Mouse (Mus musculus) testis, adult 2 months (tissue): ENCODE measurements around the gene Edf1. TPM values are rescaled to one million over a fixed set of nuclear protein-coding genes. Genes with fewer than 3 reads are reported as not detected.
A peak's percentile ranks its signal among the peaks of the same experiment; 100 is the strongest.

Experiments used
- H3K27ac ChIP-seq: fragments of 200-500 bp; 2 replicates; pipeline ENCODE4 v1.5.1; 2012; ENCODE audit warnings: low read depth, low read length; ENCODE audit not compliant: control insufficient read depth, insufficient read depth
- H3K27me3 ChIP-seq: fragments of 200-500 bp; 2 replicates; pipeline ENCODE4 v1.6.1; 2012; ENCODE audit warnings: mild to moderate bottlenecking, low read length, moderate library complexity; ENCODE audit not compliant: control insufficient read depth, insufficient read depth
- H3K36me3 ChIP-seq: fragments of 200-500 bp; 2 replicates; pipeline ENCODE4 v1.6.1; 2012; ENCODE audit warnings: mild to moderate bottlenecking, low read length; ENCODE audit not compliant: control insufficient read depth, insufficient read depth
- H3K4me1 ChIP-seq: fragments of 200-500 bp; 2 replicates; pipeline ENCODE4 v1.6.1; 2012; ENCODE audit warnings: low read length; ENCODE audit not compliant: control insufficient read depth, insufficient read depth
- H3K4me3 ChIP-seq: fragments of 200-500 bp; 2 replicates; pipeline ENCODE4 v1.5.1; 2012; ENCODE audit warnings: low read depth, mild to moderate bottlenecking, low read length, moderate library complexity, mixed read lengths; ENCODE audit not compliant: control insufficient read depth
- CTCF ChIP-seq: fragments of 200-500 bp; IDR thresholded peaks from 2 replicates; pipeline ENCODE4 v1.5.1; 2012; ENCODE audit warnings: low read depth, mild to moderate bottlenecking, inconsistent platforms, low read length, moderate library complexity; ENCODE audit not compliant: control insufficient read depth, insufficient read depth, insufficient replicate concordance
- POLR2A ChIP-seq: fragments of 200-500 bp; IDR thresholded peaks from 2 replicates; pipeline ENCODE4 v1.6.1; 2012; ENCODE audit warnings: low read depth, mild to moderate bottlenecking, inconsistent platforms, low read length, moderate library complexity; ENCODE audit not compliant: control insufficient read depth
- polyA plus RNA-seq: library from polyadenylated mRNA; depleted of rRNA; stranded (reverse); fragments of >200 nt; gene quantifications from 2 replicates; pipeline ENCODE4 v1.2.3, GENCODE M21; 2012

Edf1 gene
- polyA plus RNA-seq, 1 experiment: 170 TPM

DNA sequence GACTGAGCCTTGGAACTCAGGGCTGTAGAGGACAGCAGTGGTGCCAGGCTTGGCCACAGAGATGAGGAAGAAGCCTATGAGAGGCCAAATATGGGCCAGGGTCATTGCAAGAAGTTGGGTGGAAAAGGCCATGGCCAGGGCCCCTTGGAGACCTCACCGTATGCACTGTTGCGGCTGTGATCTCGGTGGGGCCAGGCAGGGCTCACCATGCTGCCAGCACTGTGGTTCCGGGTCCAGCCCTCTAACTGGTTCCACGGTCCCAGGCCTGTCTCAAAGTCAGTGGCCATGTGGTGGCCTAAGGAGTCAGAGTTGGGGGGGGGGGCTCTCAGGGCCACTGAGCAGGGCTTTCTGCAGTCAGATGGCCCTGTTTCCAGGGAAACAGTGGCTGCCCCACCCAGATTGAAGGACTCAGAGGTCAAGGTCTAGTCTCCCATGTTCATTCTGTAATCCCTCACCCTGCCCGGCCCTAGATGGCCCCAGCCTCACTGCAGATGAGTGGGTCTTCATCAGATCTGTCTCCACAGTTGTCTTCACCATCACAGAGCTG lies 10.9 kb downstream of the Edf1 start:
- Histone ChIP-seq H3K27me3 (no peaks in the 10 kb centered on the region), H3K4me3 (no peak overlapping the region), H3K36me3 (no peaks in the 10 kb centered on the region; the same call in 1 of the 2 replicates), H3K27ac (no peak overlapping the region), H3K4me1 (peaks cover 4% of the 10 kb centered on the region)
- TF ChIP-seq CTCF: no peak
- no peak for TF ChIP-seq POLR2A

DNA sequence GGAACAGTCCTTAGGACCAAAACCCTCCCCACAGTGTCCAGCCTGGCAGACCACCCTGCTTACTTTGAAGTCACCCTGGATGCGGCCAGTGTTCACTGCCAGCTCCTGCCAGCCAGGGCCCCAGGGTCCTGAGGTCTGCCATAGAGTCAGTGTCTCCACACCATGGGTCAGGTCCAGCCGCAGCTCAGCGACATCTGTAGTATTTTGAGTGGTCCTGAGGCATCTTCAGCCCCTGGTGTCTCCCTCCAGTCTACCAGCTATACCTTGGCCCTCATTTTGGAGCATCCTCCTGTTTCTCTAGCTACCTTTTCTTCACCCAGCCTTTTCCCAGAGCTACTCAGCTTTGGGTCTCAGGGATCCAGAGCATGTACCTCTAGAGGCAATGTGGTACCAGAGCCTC lies 11.7 kb downstream of the Edf1 start:
- TF ChIP-seq CTCF (no peak), POLR2A (no peak)
- no peaks in the 10 kb centered on the region for H3K27me3 ChIP-seq
- peaks cover 7% of the 10 kb centered on the region for H3K4me1 ChIP-seq
- no peaks in the 10 kb centered on the region; the same call in 1 of the 2 replicates for H3K36me3 ChIP-seq
- no peak overlapping the region for H3K27ac ChIP-seq
- no peak overlapping the region for H3K4me3 ChIP-seq

GRCm38 (mm10) chr2:25571221-25571620 lies 13.6 kb downstream of the Edf1 start:
- H3K4me1 ChIP-seq: peaks cover 19% of the 10 kb centered on the region
- H3K4me3 ChIP-seq: no peak overlapping the region
- no peaks in the 10 kb centered on the region for H3K36me3 ChIP-seq
- no peaks in the 10 kb centered on the region for H3K27me3 ChIP-seq
- no peak overlapping the region for H3K27ac ChIP-seq
- TF ChIP-seq POLR2A (no peak), CTCF (no peak)

GRCm38 (mm10) chr2:25573068-25573467 lies 15.4 kb downstream of the Edf1 start:
- H3K4me3 ChIP-seq: no peak overlapping the region
- H3K4me1 ChIP-seq: peaks cover 36% of the 10 kb centered on the region
- no peaks in the 10 kb centered on the region for H3K36me3 ChIP-seq
- H3K27ac ChIP-seq: no peak overlapping the region
- TF ChIP-seq CTCF (no peak), POLR2A (no peak)
- no peaks in the 10 kb centered on the region for H3K27me3 ChIP-seq

DNA sequence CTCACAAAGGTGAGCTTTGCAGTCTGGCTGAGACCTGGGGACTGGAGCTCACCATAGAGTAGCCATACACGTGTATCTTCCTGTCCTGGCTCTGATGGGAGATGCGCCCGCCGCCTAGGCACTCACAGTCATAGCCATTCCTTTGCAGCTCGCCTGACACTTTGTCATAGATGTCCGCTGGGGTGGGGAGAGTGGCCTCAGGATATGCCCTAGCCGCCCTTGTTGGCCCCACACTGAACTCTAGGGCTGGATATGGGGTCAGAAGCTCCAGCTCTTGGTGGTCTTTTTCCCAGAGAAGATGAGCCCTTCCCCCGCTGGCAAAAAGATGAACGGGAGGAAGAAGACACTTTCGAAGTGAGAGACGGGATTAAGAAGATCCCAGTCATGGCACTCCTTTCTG lies 16.5 kb downstream of the Edf1 start:
- no peaks in the 10 kb centered on the region for H3K36me3 ChIP-seq
- peaks cover 44% of the 10 kb centered on the region for H3K4me1 ChIP-seq
- H3K4me3 ChIP-seq: peak overlapping the region; percentile 80
- peak overlapping the region; percentile 45 for H3K27ac ChIP-seq
- no peak for TF ChIP-seq CTCF
- no peak for TF ChIP-seq POLR2A
- H3K27me3 ChIP-seq: no peaks in the 10 kb centered on the region

GRCm38 (mm10) chr2:25574579-25575431 lies 17.2 kb downstream of the Edf1 start, which contains the start of the genes Mamdc4 and Phpt1:
TSS of gene Mamdc4 (minus strand) at chr2:25574845.
TSS of gene Phpt1 (minus strand) at chr2:25575224.
- peaks cover 50% of the 10 kb centered on the region for H3K4me1 ChIP-seq
- no peaks in the 10 kb centered on the region for H3K36me3 ChIP-seq
- H3K27ac ChIP-seq: peak within 1 kb of the TSS; percentile 45
- H3K27me3 ChIP-seq: no peaks in the 10 kb centered on the region
- TF ChIP-seq POLR2A: peak; percentile 76
- TF ChIP-seq CTCF: no peak
- H3K4me3 ChIP-seq: peak within 1 kb of the TSS; percentile 80

GRCm38 (mm10) chr2:25575432-25576027 lies 17.9 kb downstream of the Edf1 start:
- TF ChIP-seq POLR2A (no peak), CTCF (no peak)
- Histone ChIP-seq H3K27me3 (no peaks in the 10 kb centered on the region), H3K36me3 (no peaks in the 10 kb centered on the region), H3K4me1 (peaks cover 54% of the 10 kb centered on the region), H3K4me3 (peak overlapping the region; percentile 5; the same call in 1 of the 2 replicates), H3K27ac (no peak overlapping the region)
